Mouse (Mus musculus): Measurements from ENCODE around the gene Kmt2d.

DNA sequence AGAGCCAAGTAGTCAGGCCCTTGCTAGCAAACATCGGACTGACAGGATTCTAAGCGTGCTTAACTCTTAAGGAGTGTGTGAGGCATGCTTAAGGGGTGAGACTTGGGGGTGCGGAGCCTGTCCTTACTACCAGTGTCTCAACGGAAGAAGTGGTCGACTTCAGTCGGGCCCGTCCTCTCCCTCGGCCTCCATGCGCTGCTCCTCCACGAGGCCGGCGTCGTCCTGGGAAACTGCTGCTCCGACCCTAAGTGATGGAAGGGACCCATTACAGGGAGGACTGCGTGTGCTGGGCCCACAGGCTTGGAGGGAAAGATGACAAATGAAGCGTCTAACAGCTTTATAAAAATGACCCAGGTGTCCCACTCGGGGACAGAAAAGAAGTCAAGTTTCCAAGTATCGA is 10.1 kb downstream of the Kmt2d start:
- TF ChIP-seq CTCF (IDR thresholded peaks at IDR 0.05; ENCODE audit: low read depth) (no peak), EP300 (IDR thresholded peaks at IDR 0.05; ENCODE audit: low read depth) (no peak)
